Mouse (Mus musculus) megakaryocyte-erythroid progenitor cell, adult 5 weeks (primary cell): Measurements from ENCODE around the gene Tm4sf20. TPM values are rescaled to one million over a fixed set of nuclear protein-coding genes. Genes with fewer than 3 reads are reported as not detected.

Experiments
- polyA plus RNA-seq: library from polyadenylated mRNA; stranded (reverse); fragments of >175 nt; gene quantifications from 2 replicates; pipeline ENCODE4 v1.2.3, GENCODE M21; 2012

Gene Tm4sf20
- polyA plus RNA-seq, result not detected in 2 replicates

GRCm38 (mm10) chr1:82768269-82768668 lies at the start of gene Tm4sf20:
TSS of gene Tm4sf20 (minus strand) at chr1:82768461.

GRCm38 (mm10) chr1:82771022-82771586 lies 2.8 kb upstream of the Tm4sf20 start, which contains the start of gene Gm47791:
TSS of gene Gm47791 (minus strand) at chr1:82771243.

GRCm38 (mm10) chr1:82724339-82725025 lies 43.8 kb downstream of the Tm4sf20 start, which contains the start of gene Mff:
TSS of gene Mff (plus strand) at chr1:82724890.

Other genes with a start within 250 kb of the Tm4sf20 start
- not detected in 2 replicates for gene Col4a4, start 181.6 kb downstream of the Tm4sf20 start, polyA plus RNA-seq
- not detected in 2 replicates for gene Col4a3, start 181.5 kb downstream of the Tm4sf20 start, polyA plus RNA-seq
- gene Mff, start 43.6 kb downstream of the Tm4sf20 start, polyA plus RNA-seq, result 91.1 and 118 TPM in 2 replicates
- gene Gm47791, start 2.8 kb upstream of the Tm4sf20 start, polyA plus RNA-seq, result not detected in 2 replicates
- gene Agfg1, start 71.0 kb upstream of the Tm4sf20 start, polyA plus RNA-seq, result 7.2 and 7.8 TPM in 2 replicates
- gene A030005L19Rik, start 144.9 kb upstream of the Tm4sf20 start, polyA plus RNA-seq, result 0.11 TPM in 1 of 2 replicates, not detected in the other
- gene A030014E15Rik, start 156.5 kb upstream of the Tm4sf20 start, polyA plus RNA-seq, result not detected in 2 replicates
- not detected in 2 replicates for gene Gm6217, start 162.9 kb upstream of the Tm4sf20 start, polyA plus RNA-seq
- not detected in 2 replicates for gene A030003K21Rik, start 174.9 kb upstream of the Tm4sf20 start, polyA plus RNA-seq
- gene Gm7544, start 187.6 kb upstream of the Tm4sf20 start, polyA plus RNA-seq, result not detected in 2 replicates
- not detected in 2 replicates for gene Gm47955, start 191.8 kb upstream of the Tm4sf20 start, polyA plus RNA-seq
- gene Gm47959, start 232.1 kb upstream of the Tm4sf20 start, polyA plus RNA-seq, result not detected in 2 replicates